Mouse (Mus musculus): Measurements from ENCODE around the gene Ttll1. TPM values are rescaled to one million over a fixed set of nuclear protein-coding genes. Genes with fewer than 3 reads are reported as not detected.
"Not testable (repeated sequence)": the region's sequence is repeated elsewhere in the genome, so short reads cannot be mapped to it uniquely, and the experiment has no call there.

Ttll1 gene
- polyA plus RNA-seq, 1 experiment from 2014 or later: 100 TPM

DNA sequence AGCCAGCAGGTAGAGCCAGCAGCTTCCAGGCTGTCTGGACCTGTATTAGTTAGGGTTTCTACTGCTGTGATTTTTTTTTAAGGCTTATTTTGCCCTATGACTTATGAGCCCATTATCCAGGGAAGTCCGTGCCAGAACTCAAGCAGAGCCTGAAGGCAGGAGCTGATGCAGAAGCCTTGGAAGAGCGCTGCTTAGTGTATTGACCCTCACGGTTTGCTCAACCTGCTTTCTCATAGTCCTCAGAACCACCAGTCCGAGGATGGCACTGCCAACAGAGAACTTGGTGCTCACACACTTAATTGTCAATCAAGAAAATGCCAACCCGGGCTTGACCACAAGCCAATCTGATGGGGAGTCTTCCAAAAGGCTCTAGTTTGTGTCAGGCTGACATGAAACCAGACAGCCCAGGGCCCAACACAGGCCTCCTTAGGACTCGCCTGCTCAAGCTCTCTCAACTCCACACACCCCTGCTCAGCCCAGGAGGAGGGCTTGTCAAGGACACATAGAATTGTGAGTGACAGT, 10.2 kb upstream of the Ttll1 start:
- 87% methylated on average over 6 of the region's 6 CpGs for WGBS
- H3K27me3 ChIP-seq: peaks cover 18% of the 10 kb centered on the region
- no peak overlapping the region for H3K4me3 ChIP-seq (replicated peaks)
- no peak overlapping the region for H3K27ac ChIP-seq
- H3K36me3 ChIP-seq: no peaks in the 10 kb centered on the region
- no peaks in the 10 kb centered on the region for H3K9me3 ChIP-seq
- no peak overlapping the region for H3K4me2 ChIP-seq (replicated peaks)
- peaks cover 18% of the 10 kb centered on the region for H3K4me1 ChIP-seq (replicated peaks)
- no peak for ATAC-seq
- H3K9ac ChIP-seq (replicated peaks): no peak overlapping the region

DNA sequence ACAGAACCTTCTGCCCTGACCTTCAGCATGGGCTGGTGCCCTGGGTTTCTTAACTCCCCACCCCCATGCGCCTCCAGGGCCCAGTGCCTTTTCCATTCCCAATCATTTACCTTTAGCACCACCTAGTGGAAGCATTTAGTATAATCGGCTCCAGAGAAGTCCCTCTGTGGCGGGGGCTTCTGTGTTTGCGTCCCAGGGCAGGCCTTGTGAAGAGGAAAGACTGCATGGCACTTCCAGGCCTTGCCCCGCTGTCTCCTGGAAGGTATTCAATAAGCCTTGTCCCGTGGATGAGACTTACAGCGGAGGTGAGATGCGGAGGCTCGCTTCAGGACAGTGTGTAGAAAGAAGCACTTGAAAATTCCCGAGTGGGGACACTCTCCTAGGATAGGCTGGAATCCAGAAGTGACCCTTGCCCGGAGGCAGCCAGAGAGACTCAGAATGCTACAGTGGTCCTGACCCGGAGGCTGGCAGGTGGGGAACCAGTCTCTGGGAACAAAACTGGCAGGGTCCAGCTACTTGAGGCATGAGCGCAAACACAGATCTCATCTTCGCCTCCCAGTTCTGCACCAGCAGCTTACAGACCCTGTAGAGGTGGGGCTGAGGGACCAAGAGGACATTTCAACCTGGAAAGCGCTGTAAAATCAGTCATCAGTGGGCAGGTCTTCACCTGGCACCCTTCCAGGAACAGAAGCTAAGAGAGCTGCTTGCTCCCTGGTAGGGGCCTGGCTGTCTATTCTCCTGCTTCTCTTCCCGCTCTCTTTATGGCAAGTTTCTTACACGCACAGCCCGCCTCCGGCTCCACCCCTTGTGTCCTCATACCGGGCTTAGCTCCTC, 7.7 kb upstream of the Ttll1 start:
- Histone ChIP-seq H3K4me1 (replicated peaks) (peaks cover 10% of the 10 kb centered on the region), H3K9ac (replicated peaks) (no peak overlapping the region), H3K4me2 (replicated peaks) (no peak overlapping the region; the same call in 1 of the 2 replicates), H3K27ac (no peak overlapping the region), H3K27me3 (0 out of 2 replicates have a peak, but pooled peaks cover 3% of the 10 kb centered on the region), H3K9me3 (no peaks in the 10 kb centered on the region), H3K4me3 (replicated peaks) (no peak overlapping the region), H3K36me3 (no peaks in the 10 kb centered on the region)
- peak; percentile 65; the same call in 1 of the 2 replicates for ATAC-seq
- 37% methylated on average over 20 of the region's 20 CpGs for WGBS

DNA sequence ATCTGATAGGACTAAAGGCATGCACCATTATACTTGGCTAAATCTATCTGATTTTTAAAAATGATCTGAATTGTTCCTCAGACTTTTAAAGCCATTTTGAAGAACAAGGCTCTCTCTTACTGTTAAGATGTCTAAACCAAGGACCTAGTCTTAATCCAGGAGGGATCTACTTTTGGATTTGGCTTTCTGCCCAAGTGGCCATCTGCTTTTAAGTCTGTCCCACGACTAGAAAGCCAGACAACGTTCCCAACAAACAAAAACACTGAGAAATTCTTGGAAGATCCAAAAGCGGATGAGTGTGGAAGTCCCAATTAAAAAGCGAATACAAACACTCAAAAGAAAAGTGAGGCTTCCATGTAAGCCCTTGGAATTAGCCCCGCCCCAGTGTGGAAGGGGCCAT, 4.3 kb upstream of the Ttll1 start:
- WGBS: 66% methylated on average over 5 of the region's 5 CpGs
- peaks cover 8% of the 10 kb centered on the region; the same call in 1 of the 2 replicates for H3K27me3 ChIP-seq
- H3K36me3 ChIP-seq: no peaks in the 10 kb centered on the region
- no peak overlapping the region for H3K27ac ChIP-seq
- H3K9ac ChIP-seq (replicated peaks): no peak overlapping the region
- ATAC-seq: no peak
- H3K4me3 ChIP-seq (replicated peaks): no peak overlapping the region
- peaks cover 12% of the 10 kb centered on the region for H3K4me1 ChIP-seq (replicated peaks)
- no peaks in the 10 kb centered on the region for H3K9me3 ChIP-seq
- no peak overlapping the region for H3K4me2 ChIP-seq (replicated peaks)

DNA sequence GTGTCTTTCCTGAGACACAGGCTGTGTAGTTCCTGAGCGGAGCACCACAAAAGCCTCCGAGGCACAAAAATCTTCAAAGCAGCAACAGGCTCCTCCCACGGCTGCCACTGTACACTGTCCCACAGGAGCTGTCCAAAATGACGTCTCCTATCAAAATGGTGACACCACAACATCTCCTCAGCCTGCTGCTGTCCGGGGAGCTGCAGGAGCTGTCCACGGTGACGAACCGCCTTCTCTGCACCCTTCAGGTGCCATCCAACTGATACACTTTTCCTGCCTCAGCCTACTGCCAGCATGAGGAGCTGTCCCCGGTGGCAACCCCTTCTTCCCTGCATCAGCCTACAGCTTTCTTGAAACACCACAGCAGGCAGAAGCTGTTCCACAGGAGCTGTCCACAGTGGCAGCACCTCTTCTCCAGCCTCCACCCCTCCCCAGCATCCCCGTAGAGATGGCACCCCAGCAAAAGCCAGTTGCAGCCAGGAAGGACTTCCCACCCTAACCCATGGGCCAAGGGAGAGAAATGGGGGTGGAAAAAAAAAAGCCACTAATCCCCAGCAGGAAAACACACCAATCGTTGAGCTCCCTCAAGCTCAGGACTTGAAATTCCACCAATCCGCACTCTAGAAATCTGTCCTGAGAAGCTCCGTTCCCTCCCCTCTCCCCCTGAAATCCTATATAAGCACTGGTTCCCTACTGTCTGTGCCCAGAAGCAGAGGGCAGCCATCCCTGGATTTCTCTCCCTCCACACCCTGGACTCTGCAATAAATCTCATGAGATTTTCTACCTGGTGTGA, 2.0 kb upstream of the Ttll1 start:
- Histone ChIP-seq H3K4me3 (replicated peaks) (no peak overlapping the region), H3K27ac (no peak overlapping the region), H3K36me3 (no peaks in the 10 kb centered on the region), H3K27me3 (peaks cover 8% of the 10 kb centered on the region; the same call in 1 of the 2 replicates), H3K9ac (replicated peaks) (no peak overlapping the region), H3K4me1 (replicated peaks) (peaks cover 29% of the 10 kb centered on the region), H3K4me2 (replicated peaks) (no peak overlapping the region), H3K9me3 (no peaks in the 10 kb centered on the region)
- 78% methylated on average over 13 of the region's 13 CpGs for WGBS
- ATAC-seq: no peak

DNA sequence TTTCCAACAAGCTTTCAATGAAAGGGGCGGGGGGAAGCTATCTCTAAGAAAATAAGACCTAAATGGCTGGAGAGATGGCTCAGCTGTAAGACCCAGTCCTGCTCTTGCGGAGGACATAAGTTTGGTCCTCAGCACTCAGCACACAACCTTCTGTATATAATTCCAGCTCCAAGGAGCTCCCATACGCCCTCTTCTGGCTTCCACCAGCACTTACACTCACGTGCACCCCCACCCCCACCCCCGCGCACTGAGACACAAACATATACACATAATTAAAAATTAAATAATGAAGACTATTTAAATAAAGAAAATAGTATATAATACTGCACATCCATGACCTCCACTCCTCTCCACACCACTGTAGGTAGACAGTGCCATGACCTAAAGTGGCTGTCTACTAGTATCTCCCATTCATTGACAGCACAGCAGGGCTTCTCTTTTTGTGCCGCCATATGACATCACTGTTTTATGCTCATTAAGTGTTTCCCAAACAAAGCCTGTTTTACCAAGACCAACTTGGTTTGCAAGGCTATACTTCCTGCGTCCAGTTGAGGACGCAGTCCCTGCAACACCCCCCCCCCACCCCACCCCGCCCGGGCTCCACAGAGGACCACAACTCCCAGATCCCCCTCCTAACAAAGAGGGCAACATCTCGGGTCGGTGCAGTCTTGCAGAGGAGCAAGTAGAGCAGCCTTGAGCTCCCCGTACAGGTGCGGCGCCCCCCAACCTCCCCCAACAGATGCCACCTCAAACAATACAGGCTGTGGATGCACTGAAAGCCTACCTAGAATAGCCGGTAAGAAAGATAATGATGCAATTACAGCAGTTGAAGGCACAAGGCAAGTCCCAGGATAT, 516 bp downstream of the Ttll1 start:
- Histone ChIP-seq H3K36me3 (peaks cover 5% of the 10 kb centered on the region), H3K4me3 (replicated peaks) (peak overlapping the region; percentile 69), H3K9ac (replicated peaks) (peak overlapping the region; percentile 79), H3K4me2 (replicated peaks) (peak overlapping the region; percentile 68), H3K27me3 (peaks cover 8% of the 10 kb centered on the region; the same call in 1 of the 2 replicates), H3K4me1 (replicated peaks) (peaks cover 31% of the 10 kb centered on the region), H3K9me3 (no peaks in the 10 kb centered on the region), H3K27ac (peak overlapping the region; percentile 95)
- peak; percentile 90 for ATAC-seq
- 27% methylated on average over 17 of the region's 17 CpGs for WGBS

DNA sequence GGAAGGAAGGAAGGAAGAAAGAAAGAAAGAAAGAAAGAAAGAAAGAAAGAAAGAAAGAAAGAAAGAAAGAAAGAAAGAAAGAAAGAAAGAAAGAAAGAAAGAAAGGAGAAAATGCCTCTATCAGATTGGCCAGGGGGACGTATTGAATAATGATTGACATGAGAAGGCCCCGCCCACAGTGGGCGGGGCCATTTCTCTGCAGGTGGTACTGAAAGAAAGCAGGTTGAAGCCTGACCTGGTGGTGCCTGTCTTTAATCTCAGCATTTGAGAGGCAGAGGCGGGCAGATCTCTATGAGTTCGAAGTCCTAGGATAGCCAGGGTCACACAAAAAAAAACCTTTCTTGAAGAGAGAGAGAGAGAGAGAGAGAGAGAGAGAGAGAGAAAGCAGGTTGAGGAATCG, 9.2 kb downstream of the Ttll1 start:
- not testable (repeated sequence) for H3K27ac ChIP-seq; H3K27me3 ChIP-seq; H3K4me2 ChIP-seq (replicated peaks); H3K4me1 ChIP-seq (replicated peaks); H3K9me3 ChIP-seq; H3K9ac ChIP-seq (replicated peaks); H3K4me3 ChIP-seq (replicated peaks); ATAC-seq
- H3K36me3 ChIP-seq: peaks cover 84% of the 10 kb centered on the region
- WGBS: 79% methylated on average over 6 of the region's 6 CpGs

DNA sequence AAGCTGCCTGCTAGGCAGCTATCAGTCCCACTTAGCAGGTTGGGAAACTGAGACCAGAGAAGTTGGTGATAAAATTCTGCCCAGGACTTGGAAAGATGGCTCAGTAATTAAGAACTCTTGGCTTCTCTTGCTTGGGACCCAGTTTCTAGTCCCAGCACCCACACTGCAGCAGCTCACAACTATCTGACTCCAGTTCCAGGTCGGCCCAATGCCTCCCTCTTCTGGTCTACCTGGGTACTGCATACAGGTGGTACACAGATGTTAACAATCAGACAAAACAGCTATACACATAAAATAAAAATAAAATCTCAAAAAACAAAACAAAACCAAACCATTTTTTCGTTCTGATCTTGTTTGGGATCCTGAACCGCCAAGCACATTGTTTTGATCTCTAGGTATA, 10.3 kb downstream of the Ttll1 start:
- no peaks in the 10 kb centered on the region for H3K27me3 ChIP-seq
- no peaks in the 10 kb centered on the region for H3K4me1 ChIP-seq (replicated peaks)
- ATAC-seq: no peak
- H3K9ac ChIP-seq (replicated peaks): no peak overlapping the region
- H3K9me3 ChIP-seq: no peaks in the 10 kb centered on the region
- no peak overlapping the region for H3K4me2 ChIP-seq (replicated peaks)
- 60% methylated on average over 3 of the region's 3 CpGs for WGBS
- peaks cover 92% of the 10 kb centered on the region for H3K36me3 ChIP-seq
- H3K4me3 ChIP-seq (replicated peaks): no peak overlapping the region
- H3K27ac ChIP-seq: no peak overlapping the region

DNA sequence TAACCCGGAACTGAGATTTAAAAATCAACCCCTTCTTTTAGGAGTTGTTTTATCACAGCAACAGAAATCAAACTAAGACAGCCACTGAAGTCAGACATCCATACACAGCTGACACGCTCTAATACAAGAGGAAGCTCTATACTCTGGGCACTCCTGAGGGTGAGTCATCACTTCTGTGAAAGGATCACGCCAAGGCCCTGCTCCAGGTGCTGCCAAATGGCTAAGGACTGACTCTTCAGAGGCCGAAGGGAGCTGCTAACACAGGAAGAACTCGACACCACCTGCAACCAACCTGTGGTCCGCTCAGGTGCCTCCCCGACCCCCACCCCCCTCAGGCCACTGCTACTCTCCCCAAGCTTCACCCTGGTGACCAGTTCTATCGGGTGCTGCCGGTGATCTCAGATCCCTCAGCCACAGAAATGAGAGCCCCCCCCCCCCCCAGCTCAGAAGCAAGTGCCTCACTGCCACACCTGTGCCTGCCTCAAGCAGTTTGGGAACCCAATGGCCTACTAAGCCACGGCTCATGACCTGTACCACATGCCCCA, 11.4 kb downstream of the Ttll1 start:
- H3K27ac ChIP-seq: no peak overlapping the region
- 94% methylated on average over 10 of the region's 10 CpGs for WGBS
- H3K4me3 ChIP-seq (replicated peaks): no peak overlapping the region

DNA sequence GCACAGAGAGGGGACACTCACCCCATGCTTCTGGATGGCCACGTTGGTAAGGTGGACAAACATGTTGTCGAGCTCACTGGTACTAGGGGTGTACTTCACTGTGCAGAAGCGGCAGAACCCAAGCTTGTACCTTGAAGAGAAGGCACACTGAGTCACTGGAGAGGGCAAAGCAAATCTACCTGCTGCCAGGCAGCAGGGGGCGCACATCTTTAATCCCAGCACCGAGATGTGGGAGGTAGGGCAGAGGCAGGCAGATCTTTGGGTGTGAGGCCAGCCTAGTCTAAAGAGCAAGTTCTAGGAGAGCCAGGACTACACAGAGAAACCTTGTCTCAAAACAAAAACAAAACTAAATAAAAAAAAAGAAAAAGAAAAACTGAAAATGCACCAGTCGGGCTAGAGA, 13.4 kb downstream of the Ttll1 start:
- ATAC-seq: no peak
- Histone ChIP-seq H3K27ac (no peak overlapping the region), H3K4me1 (replicated peaks) (no peaks in the 10 kb centered on the region), H3K27me3 (no peaks in the 10 kb centered on the region), H3K4me3 (replicated peaks) (no peak overlapping the region), H3K9me3 (no peaks in the 10 kb centered on the region), H3K36me3 (peaks cover 96% of the 10 kb centered on the region), H3K4me2 (replicated peaks) (no peak overlapping the region), H3K9ac (replicated peaks) (no peak overlapping the region)
- WGBS: 91% methylated on average over 6 of the region's 6 CpGs

More for the DNA sequence above, 11.4 kb downstream of the Ttll1 start:
- no peak overlapping the region for H3K4me2 ChIP-seq (replicated peaks)
- no peaks in the 10 kb centered on the region for H3K4me1 ChIP-seq (replicated peaks)
- H3K36me3 ChIP-seq: peaks cover 93% of the 10 kb centered on the region
- no peak overlapping the region for H3K9ac ChIP-seq (replicated peaks)
- H3K27me3 ChIP-seq: no peaks in the 10 kb centered on the region
- no peak for ATAC-seq
- H3K9me3 ChIP-seq: no peaks in the 10 kb centered on the region

DNA sequence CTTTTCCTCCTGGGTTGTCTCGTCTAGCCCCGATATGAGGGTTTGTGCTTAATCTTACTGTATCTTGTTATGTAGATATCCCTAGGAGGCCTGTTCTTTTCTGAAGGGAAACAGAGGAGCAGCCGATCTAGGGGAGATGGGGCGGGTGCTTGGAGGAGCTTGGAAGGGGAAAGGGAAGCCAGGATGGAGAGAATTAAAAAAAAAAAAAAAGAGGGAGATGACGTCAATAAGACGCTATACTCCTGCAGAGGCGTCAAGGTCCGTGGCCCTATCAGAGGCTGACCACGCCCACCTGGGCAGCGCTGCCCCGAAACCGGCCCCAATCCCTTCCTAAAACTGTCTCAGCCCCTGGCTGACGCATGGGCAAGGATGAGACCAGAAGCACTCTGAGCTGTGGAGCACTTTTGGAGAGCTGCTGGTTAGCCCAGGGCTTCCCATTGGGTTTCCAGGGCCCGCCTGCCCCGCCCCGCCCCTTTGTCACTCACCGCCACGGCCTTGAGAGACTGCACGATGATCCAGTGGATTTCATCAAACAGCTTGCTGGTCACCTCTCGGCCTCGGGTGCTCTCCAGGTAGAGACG, 14.8 kb downstream of the Ttll1 start:
- Histone ChIP-seq H3K4me2 (replicated peaks) (no peak overlapping the region), H3K9ac (replicated peaks) (no peak overlapping the region), H3K4me1 (replicated peaks) (no peaks in the 10 kb centered on the region), H3K36me3 (peaks cover 100% of the 10 kb centered on the region), H3K4me3 (replicated peaks) (no peak overlapping the region), H3K27me3 (no peaks in the 10 kb centered on the region), H3K9me3 (no peaks in the 10 kb centered on the region), H3K27ac (no peak overlapping the region)
- 71% methylated on average over 22 of the region's 22 CpGs for WGBS
- ATAC-seq: no peak

DNA sequence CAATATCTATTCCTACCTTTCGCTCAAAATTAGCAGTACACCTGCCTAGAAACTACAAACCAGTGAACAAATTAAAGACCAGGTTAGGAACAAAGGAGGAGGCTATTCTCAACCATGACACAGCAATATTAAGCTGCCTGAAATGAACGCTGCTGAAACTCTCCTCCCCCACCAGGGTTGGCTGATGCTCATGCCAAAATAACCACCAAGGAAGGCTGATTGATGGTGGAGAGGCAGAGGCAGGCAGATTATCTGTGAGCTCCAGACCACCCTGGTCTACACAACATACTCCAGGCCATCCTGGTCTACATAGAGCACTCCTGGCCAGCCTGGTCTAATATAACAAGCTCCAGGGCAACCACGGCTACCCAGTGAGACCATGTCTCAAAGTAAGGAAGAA, 15.5 kb downstream of the Ttll1 start:
- Histone ChIP-seq H3K36me3 (peaks cover 100% of the 10 kb centered on the region), H3K4me3 (replicated peaks) (no peak overlapping the region), H3K4me2 (replicated peaks) (no peak overlapping the region), H3K9ac (replicated peaks) (no peak overlapping the region), H3K4me1 (replicated peaks) (no peaks in the 10 kb centered on the region), H3K27me3 (no peaks in the 10 kb centered on the region), H3K27ac (no peak overlapping the region), H3K9me3 (no peaks in the 10 kb centered on the region)
- ATAC-seq: no peak
- 88% methylated on average over 3 of the region's 3 CpGs for WGBS
